Mouse (Mus musculus) erythroblast, embryonic 14.5 days (primary cell): ENCODE results near the gene Gm45623. TPM values are rescaled to one million over a fixed set of nuclear protein-coding genes. Genes with fewer than 3 reads are reported as not detected.
A peak's percentile ranks its signal among the peaks of the same experiment; 100 is the strongest.

ENCODE experiments used
- H3K27me3 ChIP-seq: 2 replicates; pipeline ENCODE4 v1.6.1; 2012; ENCODE audit warnings: inconsistent platforms; ENCODE audit not compliant: control insufficient read depth
- H3K36me3 ChIP-seq: 2 replicates; pipeline ENCODE4 v1.6.1; 2012; ENCODE audit warnings: mild to moderate bottlenecking, inconsistent platforms; ENCODE audit not compliant: control insufficient read depth
- H3K4me1 ChIP-seq: 2 replicates; pipeline ENCODE4 v1.6.1; 2012; ENCODE audit warnings: inconsistent platforms; ENCODE audit not compliant: control insufficient read depth
- H3K4me3 ChIP-seq: replicated peaks from 2 replicates; pipeline ENCODE3; 2012; ENCODE audit warnings: moderate library complexity, mild to moderate bottlenecking, inconsistent platforms
- H3K9me3 ChIP-seq: 2 replicates; pipeline ENCODE4 v1.6.1; 2012; ENCODE audit warnings: low read length, inconsistent platforms, mixed read lengths; ENCODE audit not compliant: control insufficient read depth
- GATA1 ChIP-seq: IDR thresholded peaks from 2 replicates; pipeline ENCODE4 v1.6.1; 2012; ENCODE audit warnings: low read length, inconsistent platforms, mixed read lengths
- TAL1 ChIP-seq: IDR thresholded peaks from 3 replicates; pipeline ENCODE4 v1.6.1; 2012; ENCODE audit warnings: low read length, inconsistent platforms, mixed read lengths
- polyA plus RNA-seq: library from polyadenylated mRNA; stranded (reverse); fragments of >175 nt; gene quantifications from 2 replicates; pipeline ENCODE4 v1.2.3, GENCODE M21; 2012

Gene Gm45623
- polyA plus RNA-seq, 1 experiment, result not detected

GRCm38 (mm10) chr13:56758492-56758891 is 4.9 kb upstream of the Gm45623 start:
- Histone ChIP-seq H3K4me3 (no peak overlapping the region), H3K27me3 (peaks cover 24% of the 10 kb centered on the region), H3K9me3 (no peaks in the 10 kb centered on the region), H3K36me3 (no peaks in the 10 kb centered on the region), H3K4me1 (no peaks in the 10 kb centered on the region)
- TF ChIP-seq GATA1 (no peak), TAL1 (no peak)

GRCm38 (mm10) chr13:56757201-56757600 is 3.6 kb upstream of the Gm45623 start:
- H3K4me1 ChIP-seq, result no peaks in the 10 kb centered on the region; the same call in 1 of the 2 replicates
- TF ChIP-seq GATA1, result no peak
- TF ChIP-seq TAL1, result no peak
- H3K9me3 ChIP-seq, result no peaks in the 10 kb centered on the region; the same call in 1 of the 2 replicates
- no peaks in the 10 kb centered on the region for H3K36me3 ChIP-seq
- H3K27me3 ChIP-seq, result peaks cover 35% of the 10 kb centered on the region
- H3K4me3 ChIP-seq, result no peak overlapping the region

GRCm38 (mm10) chr13:56755871-56756270 is 2.2 kb upstream of the Gm45623 start:
- H3K9me3 ChIP-seq, result no peaks in the 10 kb centered on the region; the same call in 1 of the 2 replicates
- H3K4me1 ChIP-seq, result no peaks in the 10 kb centered on the region; the same call in 1 of the 2 replicates
- no peak overlapping the region for H3K4me3 ChIP-seq
- H3K36me3 ChIP-seq, result no peaks in the 10 kb centered on the region
- H3K27me3 ChIP-seq, result peaks cover 44% of the 10 kb centered on the region
- TF ChIP-seq TAL1 (no peak), GATA1 (peak; percentile 24; the same call in 1 of the 2 replicates)

GRCm38 (mm10) chr13:56752474-56753191 is 994 bp downstream of the Gm45623 start:
- no peaks in the 10 kb centered on the region; the same call in 1 of the 2 replicates for H3K9me3 ChIP-seq
- H3K4me3 ChIP-seq, result no peak overlapping the region
- H3K4me1 ChIP-seq, result no peaks in the 10 kb centered on the region; the same call in 1 of the 2 replicates
- H3K36me3 ChIP-seq, result no peaks in the 10 kb centered on the region
- H3K27me3 ChIP-seq, result peaks cover 47% of the 10 kb centered on the region
- TF ChIP-seq GATA1, result no peak

- Histone ChIP-seq H3K9me3 (no peaks in the 10 kb centered on the region; the same call in 1 of the 2 replicates), H3K4me3 (no peak overlapping the region), H3K36me3 (no peaks in the 10 kb centered on the region), H3K4me1 (no peaks in the 10 kb centered on the region; the same call in 1 of the 2 replicates), H3K27me3 (peaks cover 47% of the 10 kb centered on the region)
- TF ChIP-seq TAL1 (no peak), GATA1 (no peak)
These were observed 1.9 kb downstream of the Gm45623 start for GRCm38 (mm10) chr13:56751774-56752173.

- H3K36me3 ChIP-seq, result no peaks in the 10 kb centered on the region
- H3K9me3 ChIP-seq, result no peaks in the 10 kb centered on the region; the same call in 1 of the 2 replicates
- H3K27me3 ChIP-seq, result peaks cover 36% of the 10 kb centered on the region
- H3K4me3 ChIP-seq, result no peak overlapping the region
- TF ChIP-seq TAL1 (no peak), GATA1 (no peak)
- H3K4me1 ChIP-seq, result no peaks in the 10 kb centered on the region; the same call in 1 of the 2 replicates
These were observed 4.2 kb downstream of the Gm45623 start for GRCm38 (mm10) chr13:56749377-56749776.

GRCm38 (mm10) chr13:56747554-56747953 is 6.1 kb downstream of the Gm45623 start:
- peaks cover 19% of the 10 kb centered on the region for H3K27me3 ChIP-seq
- no peaks in the 10 kb centered on the region for H3K9me3 ChIP-seq
- H3K4me3 ChIP-seq, result no peak overlapping the region
- H3K36me3 ChIP-seq, result no peaks in the 10 kb centered on the region
- TF ChIP-seq GATA1 (no peak), TAL1 (no peak)
- no peaks in the 10 kb centered on the region for H3K4me1 ChIP-seq

- TF ChIP-seq TAL1, result no peak
- no peak for TF ChIP-seq GATA1
- Histone ChIP-seq H3K4me3 (no peak overlapping the region), H3K9me3 (no peaks in the 10 kb centered on the region), H3K27me3 (peaks cover 13% of the 10 kb centered on the region), H3K4me1 (no peaks in the 10 kb centered on the region), H3K36me3 (peaks cover under 1% of the 10 kb centered on the region)
These were observed 6.7 kb downstream of the Gm45623 start for GRCm38 (mm10) chr13:56746739-56747532.

- H3K27me3 ChIP-seq, result no peaks in the 10 kb centered on the region
- H3K9me3 ChIP-seq, result no peaks in the 10 kb centered on the region
- no peak for TF ChIP-seq TAL1
- H3K4me1 ChIP-seq, result no peaks in the 10 kb centered on the region
- peaks cover 22% of the 10 kb centered on the region for H3K36me3 ChIP-seq
- H3K4me3 ChIP-seq, result no peak overlapping the region
These were observed 11.2 kb downstream of the Gm45623 start for GRCm38 (mm10) chr13:56742325-56742901.
